Mouse (Mus musculus) activated CD4-positive, CD25-positive, alpha-beta regulatory T cell, adult 4 months (primary cell): ENCODE measurements around the gene Zfp653. TPM values are rescaled to one million over a fixed set of nuclear protein-coding genes. Genes with fewer than 3 reads are reported as not detected.

Source experiments
- ATAC-seq: one replicate; pipeline ENCODE4 v1.8.0; 2017
- polyA plus RNA-seq, 2 experiments: library from polyadenylated mRNA; unstranded; fragments of 100-300 nt; shearing (Covaris generic); gene quantifications; one replicate each; pipeline ENCODE4 v1.2.1; 2017

Zfp653 gene
- polyA plus RNA-seq, 2 experiments from 2014 or later, result 3.3 to 4.0 TPM

DNA sequence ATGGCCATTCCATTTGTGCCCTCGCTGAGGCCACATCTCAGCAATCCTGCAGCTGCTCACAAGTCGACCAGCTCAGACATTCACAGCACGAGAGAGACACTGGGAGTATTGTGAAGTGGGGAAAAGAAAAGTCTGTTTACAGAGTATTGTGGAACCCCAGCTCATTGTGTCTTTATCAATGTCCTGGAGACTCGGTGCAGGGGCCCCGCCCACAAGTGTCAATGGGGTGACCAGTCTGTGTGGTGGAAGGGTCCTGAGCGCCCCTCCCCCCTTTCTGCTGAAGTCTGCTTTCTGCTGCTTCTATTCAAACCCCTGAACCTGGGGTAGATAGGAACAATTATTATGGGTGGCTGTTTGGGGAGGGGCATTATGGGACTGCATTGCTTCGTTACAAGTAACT is 42.7 kb downstream of the Zfp653 start:
- ATAC-seq, result no peak

- no peak for ATAC-seq
Measured at GRCm38 (mm10) chr9:22024592-22024991, 46.6 kb downstream of the Zfp653 start.

- ATAC-seq, result no peak
Measured at GRCm38 (mm10) chr9:22017208-22017825, 53.9 kb downstream of the Zfp653 start.

DNA sequence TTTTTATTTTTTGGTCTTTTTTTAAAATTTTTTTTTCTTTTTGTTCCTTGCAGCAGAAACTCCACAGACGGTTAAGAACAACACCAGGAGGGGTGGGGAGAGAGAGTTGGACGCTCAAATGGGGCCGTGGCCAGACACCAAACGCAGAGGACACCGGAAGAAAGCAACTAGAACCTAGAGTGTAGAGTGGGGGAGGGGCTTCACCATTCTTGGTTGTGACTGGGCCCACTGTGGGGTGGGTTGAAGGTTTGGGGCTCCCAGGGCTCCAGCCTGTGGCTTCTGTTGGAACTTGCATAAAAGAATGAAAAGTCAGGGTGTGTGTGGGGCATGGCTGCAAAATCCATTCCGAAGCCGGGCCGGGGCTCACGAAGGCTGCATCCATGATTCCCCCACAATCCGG is 54.9 kb downstream of the Zfp653 start:
- no peak for ATAC-seq

DNA sequence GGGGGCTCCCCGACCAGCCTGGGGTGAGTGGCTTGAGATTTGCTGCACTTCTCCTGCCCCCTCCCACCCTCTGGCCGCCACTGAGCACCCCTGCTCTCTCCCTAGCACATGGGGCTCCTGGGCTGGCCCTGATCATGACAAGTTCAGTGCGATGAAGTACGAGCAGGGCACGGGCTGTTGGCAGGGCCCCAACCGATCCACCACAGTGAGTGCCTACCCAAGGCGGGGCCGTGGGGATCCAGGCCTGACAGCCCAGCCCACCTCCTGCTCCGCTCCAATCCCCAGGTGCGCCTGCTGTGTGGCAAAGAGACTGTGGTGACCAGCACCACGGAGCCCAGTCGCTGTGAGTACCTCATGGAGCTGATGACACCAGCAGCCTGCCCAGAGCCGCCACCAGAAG is 58.4 kb downstream of the Zfp653 start:
- no peak for ATAC-seq

DNA sequence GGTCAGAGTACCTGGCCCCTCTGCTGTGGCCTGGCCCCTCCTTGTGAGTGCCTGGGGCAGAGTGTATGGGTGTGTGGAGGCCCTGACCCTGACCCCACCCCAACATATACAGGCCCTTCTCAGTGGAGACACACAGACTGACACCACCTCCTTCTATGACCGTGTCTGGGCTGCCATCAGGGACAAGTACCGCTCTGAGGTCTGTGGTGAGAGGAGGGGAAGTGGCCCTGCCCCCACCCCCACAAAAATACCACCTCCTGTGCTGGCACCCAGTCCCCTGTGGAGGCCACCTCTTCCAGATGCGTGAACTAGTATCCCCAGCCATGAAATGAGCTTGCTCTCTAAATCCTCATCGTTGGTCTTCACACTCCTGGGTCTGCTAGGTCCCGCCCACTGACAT is 60.1 kb downstream of the Zfp653 start:
- ATAC-seq, result peak; percentile 19

Other genes starting within 250 kb of the Zfp653 start
- not detected for gene Angptl8, start 235.9 kb downstream of the Zfp653 start, polyA plus RNA-seq
- 1 to 10 TPM in 1 of 2 experiments, under 1 TPM in 1; 0.94 to 1.8 TPM for gene Dock6, start 218.7 kb downstream of the Zfp653 start, polyA plus RNA-seq
- gene Rab3d, start 153.2 kb downstream of the Zfp653 start, polyA plus RNA-seq, result 1 to 10 TPM; 5.8 to 7.1 TPM
- not detected for gene Ccdc159, start 143.9 kb downstream of the Zfp653 start, polyA plus RNA-seq
- 1 to 10 TPM; 2.6 to 4.7 TPM for gene Tmem205, start 143.8 kb downstream of the Zfp653 start, polyA plus RNA-seq
- gene Plppr2, start 134.3 kb downstream of the Zfp653 start, polyA plus RNA-seq, result under 1 TPM; 0.17 to 0.36 TPM
- gene Swsap1, start 115.6 kb downstream of the Zfp653 start, polyA plus RNA-seq, result 1 to 10 TPM; 2.1 to 3.8 TPM
- under 1 TPM in 1 of 2 experiments, not detected in 1; 0.36 TPM for gene Epor, start 107.9 kb downstream of the Zfp653 start, polyA plus RNA-seq
- not detected for gene Rgl3, start 81.9 kb downstream of the Zfp653 start, polyA plus RNA-seq
- gene Ccdc151, start 68.7 kb downstream of the Zfp653 start, polyA plus RNA-seq, result not detected
- gene Prkcsh, start 68.6 kb downstream of the Zfp653 start, polyA plus RNA-seq, result 10 to 100 TPM; 28.9 to 43.9 TPM
- not detected for gene Elavl3, start 19.4 kb downstream of the Zfp653 start, polyA plus RNA-seq
- not detected for gene Gm49318, start 117 bp downstream of the Zfp653 start, polyA plus RNA-seq
- 10 to 100 TPM; 31.0 to 31.1 TPM for gene Ecsit, start 14.1 kb upstream of the Zfp653 start, polyA plus RNA-seq
- gene Cnn1, start 27.8 kb upstream of the Zfp653 start, polyA plus RNA-seq, result not detected
- gene Elof1, start 45.8 kb upstream of the Zfp653 start, polyA plus RNA-seq, result 100 to 1,000 TPM in 1 of 2 experiments, 10 to 100 TPM in 1; 96.8 to 108 TPM
- 100 to 1,000 TPM; 208 to 219 TPM for gene Acp5, start 64.3 kb upstream of the Zfp653 start, polyA plus RNA-seq
- 10 to 100 TPM; 49.5 to 56.8 TPM for gene Pigyl, start 85.5 kb upstream of the Zfp653 start, polyA plus RNA-seq
- under 1 TPM in 1 of 2 experiments, not detected in 1; 0.17 TPM for gene Zfp872, start 116.7 kb upstream of the Zfp653 start, polyA plus RNA-seq
- 10 to 100 TPM; 42.6 to 43.0 TPM for gene Zfp809, start 154.3 kb upstream of the Zfp653 start, polyA plus RNA-seq
- gene Zfp599, start 188.5 kb upstream of the Zfp653 start, polyA plus RNA-seq, result 1 to 10 TPM; 6.3 to 7.1 TPM
- 10 to 100 TPM; 14.1 to 14.6 TPM for gene Zfp810, start 236.3 kb upstream of the Zfp653 start, polyA plus RNA-seq